Mouse (Mus musculus) CH12.LX (cell line): ENCODE results near the gene Arid5b. TPM values are rescaled to one million over a fixed set of nuclear protein-coding genes. Genes with fewer than 3 reads are reported as not detected.

Source experiments
- DNase-seq: peaks from one replicate; pipeline ENCODE4 v3.0.0-alpha.2; 2013; ENCODE audit errors: extremely low read depth
- H3K27ac ChIP-seq: 2 replicates; pipeline ENCODE4 v1.5.1; 2012; ENCODE audit warnings: low read depth, mild to moderate bottlenecking, control low read depth, moderate library complexity; ENCODE audit not compliant: insufficient read depth
- H3K27me3 ChIP-seq: replicated peaks from 2 replicates; pipeline ENCODE3; 2012; ENCODE audit warnings: inconsistent platforms
- H3K36me3 ChIP-seq, 2 experiments: replicated peaks in 1 of 2; 2 replicates each; pipeline versions ENCODE3 to v1.6.1; 2012; ENCODE audit warnings: inconsistent platforms in 1 of 2, low read length in 1 of 2, mild to moderate bottlenecking in 1 of 2, mixed read lengths in 1 of 2, moderate library complexity in 1 of 2; ENCODE audit not compliant: control insufficient read depth in 1 of 2, insufficient read depth in 1 of 2
- H3K4me1 ChIP-seq, 2 experiments: 2 replicates each; pipeline ENCODE4 v1.6.1; 2012; ENCODE audit warnings: inconsistent platforms in 1 of 2, moderate library complexity in 1 of 2; ENCODE audit not compliant: insufficient read depth in 2 of 2, control insufficient read depth in 1 of 2
- H3K4me2 ChIP-seq: 2 replicates; pipeline ENCODE4 v1.6.1; 2012; ENCODE audit warnings: low read depth, mild to moderate bottlenecking, control low read depth; ENCODE audit not compliant: poor library complexity, insufficient read depth, severe bottlenecking
- H3K4me3 ChIP-seq, 3 experiments: fragments of 150-350 bp in 1 of 3; sonication (generic) in 1 of 3; replicated peaks in 1 of 3; 2 replicates each; pipeline versions ENCODE3 to v1.5.1; 2011 to 2012; ENCODE audit warnings: low read depth in 2 of 3, low read length in 2 of 3, mild to moderate bottlenecking in 2 of 3, moderate library complexity in 2 of 3, control low read depth in 1 of 3, improper control_type of control experiment in 1 of 3, inconsistent platforms in 1 of 3, mixed read lengths in 1 of 3; ENCODE audit not compliant: poor library complexity in 1 of 3
- H3K79me2 ChIP-seq: replicated peaks from 2 replicates; pipeline ENCODE4 v1.6.1; 2012; ENCODE audit warnings: mild to moderate bottlenecking, moderate library complexity; ENCODE audit not compliant: control insufficient read depth, poor library complexity, insufficient read depth, severe bottlenecking; ENCODE audit errors: extremely low read depth
- H3K9ac ChIP-seq: 2 replicates; pipeline ENCODE4 v1.6.1; 2012; ENCODE audit warnings: low read depth, mild to moderate bottlenecking, control low read depth, moderate library complexity; ENCODE audit not compliant: insufficient read depth
- H3K9me3 ChIP-seq: replicated peaks from 2 replicates; pipeline ENCODE3; 2012; ENCODE audit warnings: low read length, inconsistent platforms, mixed read lengths
- CHD2 ChIP-seq: IDR thresholded peaks from 2 replicates; pipeline ENCODE4 v1.6.1; 2011; ENCODE audit warnings: low read length, improper control_type of control experiment
- E2F4 ChIP-seq: IDR thresholded peaks from 2 replicates; pipeline ENCODE4 v1.6.1; 2011; ENCODE audit warnings: low read depth, low read length, improper control_type of control experiment; ENCODE audit not compliant: insufficient replicate concordance
- ELF1 ChIP-seq: IDR thresholded peaks from 2 replicates; pipeline ENCODE4 v1.6.1; 2014; ENCODE audit warnings: low read depth, mild to moderate bottlenecking, inconsistent platforms, low read length, improper control_type of control experiment
- EP300 ChIP-seq: IDR thresholded peaks from 2 replicates; pipeline ENCODE4 v1.6.1; 2011; ENCODE audit warnings: low read length, improper control_type of control experiment
- HCFC1 ChIP-seq: IDR thresholded peaks from 2 replicates; pipeline ENCODE4 v1.6.1; 2012; ENCODE audit warnings: low read depth, mild to moderate bottlenecking, inconsistent platforms, low read length, improper control_type of control experiment
- IRF4 ChIP-seq: IDR thresholded peaks from 2 replicates; pipeline ENCODE4 v1.6.1; 2014; ENCODE audit warnings: low read depth, mild to moderate bottlenecking, inconsistent platforms, low read length, improper control_type of control experiment
- JUND ChIP-seq: conservative IDR thresholded peaks from 2 replicates; pipeline ENCODE4 v1.6.1; 2011; ENCODE audit warnings: low read depth, low read length, improper control_type of control experiment
- KAT2A ChIP-seq: IDR thresholded peaks from 2 replicates; pipeline ENCODE4 v1.6.1; 2012; ENCODE audit warnings: low read length, improper control_type of control experiment, inconsistent platforms; ENCODE audit not compliant: insufficient replicate concordance
- MAFK ChIP-seq: IDR thresholded peaks from 2 replicates; pipeline ENCODE4 v1.6.1; 2011; ENCODE audit warnings: low read length, improper control_type of control experiment; ENCODE audit not compliant: insufficient replicate concordance
- MEF2A ChIP-seq: IDR thresholded peaks from 2 replicates; pipeline ENCODE4 v1.6.1; 2014; ENCODE audit warnings: low read depth, mild to moderate bottlenecking, inconsistent platforms, low read length, improper control_type of control experiment, borderline replicate concordance
- MXI1 ChIP-seq: IDR thresholded peaks from 2 replicates; pipeline ENCODE4 v1.6.1; 2011; ENCODE audit warnings: mild to moderate bottlenecking, low read depth, low read length, improper control_type of control experiment
- MYC ChIP-seq: IDR thresholded peaks from 2 replicates; pipeline ENCODE4 v1.6.1; 2011; ENCODE audit warnings: low read depth, mild to moderate bottlenecking, improper control_type of control experiment, low read length
- NELFE ChIP-seq: IDR thresholded peaks from 2 replicates; pipeline ENCODE4 v1.6.1; 2011; ENCODE audit warnings: low read depth, low read length, improper control_type of control experiment
- NRF1 ChIP-seq: IDR thresholded peaks from 2 replicates; pipeline ENCODE4 v1.6.1; 2014; ENCODE audit warnings: low read depth, mild to moderate bottlenecking, inconsistent platforms, low read length, improper control_type of control experiment, moderate library complexity
- PAX5 ChIP-seq: IDR thresholded peaks from 2 replicates; pipeline ENCODE4 v1.6.1; 2012; ENCODE audit warnings: low read length, inconsistent platforms, mixed read lengths
- POLR2A ChIP-seq: IDR thresholded peaks from 2 replicates; pipeline ENCODE4 v1.6.1; 2011; ENCODE audit warnings: low read depth, mild to moderate bottlenecking, improper control_type of control experiment, low read length
- POLR2AphosphoS2 ChIP-seq: IDR thresholded peaks from 2 replicates; pipeline ENCODE4 v1.6.1; 2011; ENCODE audit warnings: low read depth, low read length, improper control_type of control experiment
- RAD21 ChIP-seq: IDR thresholded peaks from 2 replicates; pipeline ENCODE4 v1.6.1; 2011; ENCODE audit warnings: low read depth, mild to moderate bottlenecking, low read length, improper control_type of control experiment, moderate library complexity
- UBTF ChIP-seq: IDR thresholded peaks from 2 replicates; pipeline ENCODE4 v1.6.1; 2012; ENCODE audit warnings: low read depth, mild to moderate bottlenecking, inconsistent platforms, low read length, improper control_type of control experiment, moderate library complexity
- USF1 ChIP-seq: IDR thresholded peaks from 2 replicates; pipeline ENCODE4 v1.6.1; 2014; ENCODE audit warnings: low read depth, mild to moderate bottlenecking, inconsistent platforms, low read length, improper control_type of control experiment
- ZNF384 ChIP-seq: IDR thresholded peaks from 2 replicates; pipeline ENCODE4 v1.6.1; 2012; ENCODE audit warnings: low read depth, low read length, improper control_type of control experiment, inconsistent platforms
- dilution Hi-C: fragments of 300-500 bp; cut with MboI; formaldehyde crosslinking; loops from 2 replicates; pipeline ENCODE4 v1.14.3; 2020; ENCODE audit warnings: low sequenced_read_pairs; ENCODE audit not compliant: extremely low pct_unique_long_range_greater_than_20kb, extremely low pct_ligation_motif_present
- in situ Hi-C: fragments of 300-500 bp; cut with MboI; formaldehyde crosslinking; loops from 3 replicates; pipeline ENCODE4 v1.14.3; 2019; ENCODE audit warnings: low sequenced_read_pairs, low pct_ligation_motif_present, low pct_unique_long_range_greater_than_20kb, mixed read lengths
- polyA plus RNA-seq: library from polyadenylated mRNA; unstranded; fragments of >175 nt; gene quantifications from 2 replicates; pipeline ENCODE4 v1.2.1, GENCODE M21; 2012; ENCODE audit warnings: low read depth; ENCODE audit not compliant: insufficient read length
- total RNA-seq, 2 experiments: library from RNA; depleted of rRNA; stranded (reverse); fragments of 300-350 nt in 1 of 2; fragments of >200 nt in 1 of 2; gene quantifications; 2 replicates each; pipeline ENCODE4 v1.2.3; 2012 to 2014

The Arid5b gene
- total and polyA plus RNA-seq, 3 experiments = 1.1 to 2.6 (median 1.8) TPM

GRCm38 (mm10) chr10:68141567-68141966 is 137.0 kb downstream of the Arid5b start:
- dilution Hi-C loops = no loop called here

GRCm38 (mm10) chr10:68140871-68141270 is 137.7 kb downstream of the Arid5b start:
- Histone ChIP-seq H3K4me2 (no peak overlapping the region), H3K79me2 (no peaks in the 10 kb centered on the region), H3K27me3 (no peaks in the 10 kb centered on the region), H3K27ac (no peak overlapping the region), H3K9me3 (no peaks in the 10 kb centered on the region), H3K4me3 (no peak overlapping the region), H3K4me1 (peaks cover 8 to 31% of the 10 kb centered on the region in 2 experiments; a peak in 3 of 4 replicates), H3K9ac (no peak overlapping the region; the same call in 1 of the 2 replicates), H3K36me3 (peaks cover 0 to 16% of the 10 kb centered on the region in 2 experiments)
- peak; percentile 19 for DNase-seq
- TF ChIP-seq MEF2A (peak; percentile 59; the same call in 1 of the 2 replicates), NRF1 (no peak), EP300 (peak; percentile 52)
- dilution Hi-C loops = no loop called here
- in situ Hi-C loops = loop anchor here (10.0 kb wide), 1 partner anchor 276 kb away; no protein-coding TSS in a partner anchor

More at GRCm38 (mm10) chr10:68141567-68141966, 137.0 kb downstream of the Arid5b start:
- no peak overlapping the region for H3K4me2 ChIP-seq
- in situ Hi-C loops = loop anchor here (10.0 kb wide), 1 partner anchor 277 kb away; no protein-coding TSS in a partner anchor
- H3K9ac ChIP-seq = no peak overlapping the region
- H3K9me3 ChIP-seq = no peaks in the 10 kb centered on the region
- no peak for TF ChIP-seq MYC
- TF ChIP-seq MEF2A = no peak
- no peak for TF ChIP-seq POLR2AphosphoS2
- no peak for TF ChIP-seq USF1
- TF ChIP-seq MXI1 = no peak
- no peak for TF ChIP-seq KAT2A
- TF ChIP-seq NELFE = no peak
- no peak for TF ChIP-seq JUND
- no peak overlapping the region for H3K27ac ChIP-seq
- no peak overlapping the region for H3K4me3 ChIP-seq
- no peaks in the 10 kb centered on the region for H3K79me2 ChIP-seq
- DNase-seq = no peak
- no peaks in the 10 kb centered on the region for H3K27me3 ChIP-seq
- H3K4me1 ChIP-seq = peaks cover 5 to 34% of the 10 kb centered on the region in 2 experiments; a peak in 3 of 4 replicates
- H3K36me3 ChIP-seq = peaks cover 0 to 17% of the 10 kb centered on the region in 2 experiments

- dilution Hi-C loops (no loop called here), in situ Hi-C loops (loop anchor here (10.0 kb wide), 1 partner anchor 276 kb away; no protein-coding TSS in a partner anchor)
- H3K4me1 ChIP-seq = peaks cover 8 to 31% of the 10 kb centered on the region in 2 experiments; a peak in 3 of 4 replicates
- no peak for DNase-seq
- H3K4me2 ChIP-seq = no peak overlapping the region
- no peak overlapping the region for H3K27ac ChIP-seq
- H3K79me2 ChIP-seq = no peaks in the 10 kb centered on the region
- no peak overlapping the region for H3K9ac ChIP-seq
- TF ChIP-seq ZNF384 (no peak), NELFE (no peak), MAFK (no peak), HCFC1 (no peak), ELF1 (no peak), MXI1 (no peak), POLR2A (no peak), E2F4 (no peak), PAX5 (no peak), IRF4 (no peak), JUND (no peak), UBTF (no peak), CHD2 (no peak), RAD21 (no peak)
- H3K36me3 ChIP-seq = peaks cover 0 to 11% of the 10 kb centered on the region in 2 experiments
- H3K4me3 ChIP-seq = no peak overlapping the region
- H3K27me3 ChIP-seq = no peaks in the 10 kb centered on the region
- no peaks in the 10 kb centered on the region for H3K9me3 ChIP-seq
Measured at GRCm38 (mm10) chr10:68140306-68140705, 138.2 kb downstream of the Arid5b start.
